Mouse (Mus musculus): ENCODE results near the gene Ccdc36.

- no peak for TF ChIP-seq POLR2A (IDR thresholded peaks at IDR 0.05; ENCODE audit: low read depth, low read length)
- TF ChIP-seq CTCF (conservative IDR thresholded peaks at IDR 0.05; ENCODE audit: insufficient read depth, insufficient read length, low read depth, low read length) = no peak
Measured at GRCm38 (mm10) chr9:108453458-108453857, 25.2 kb upstream of the Ccdc36 start.
